Mouse (Mus musculus) B cell, adult (primary cell): ENCODE data around the gene Topbp1. TPM values are rescaled to one million over a fixed set of nuclear protein-coding genes. Genes with fewer than 3 reads are reported as not detected.

Experiments used
- total RNA-seq: library from RNA; stranded (reverse); gene quantifications from 4 replicates; pipeline ENCODE4 v1.2.4, GENCODE M21; 2023; ENCODE audit not compliant: inconsistent age

The Topbp1 gene
- total RNA-seq, result 80.0 to 91.7 TPM (median 85.8 TPM) in 4 replicates

GRCm38 (mm10) chr9:103304927-103305326 is at the start of gene Topbp1, which contains the start of gene 1300017J02Rik:
Gene Topbp1 (plus strand): TSS chr9:103305215.
Gene 1300017J02Rik (minus strand): TSS chr9:103305082.

GRCm38 (mm10) chr9:103365290-103366247 is 60.6 kb downstream of the Topbp1 start, which contains the start of gene Cdv3:
Gene Cdv3 (minus strand): TSS chr9:103365840.

Other genes with a start within 250 kb of the Topbp1 start
- gene Rab6b, start 193.4 kb upstream of the Topbp1 start, total RNA-seq, result 0.30 to 1.0 TPM (median 0.89 TPM) in 4 replicates
- gene Srprb, start 103.1 kb upstream of the Topbp1 start, total RNA-seq, result 18.0 to 19.1 TPM (median 18.8 TPM) in 4 replicates
- 0.93 to 4.8 TPM in 2 of 4 replicates, not detected in the others for gene Gm20425, start 74.9 kb upstream of the Topbp1 start, total RNA-seq
- gene Trf, start 74.8 kb upstream of the Topbp1 start, total RNA-seq, result 7.1 to 23.5 TPM (median 12.5 TPM) in 4 replicates
- gene 1300017J02Rik, start 133 bp upstream of the Topbp1 start, total RNA-seq, result 1.8 TPM in 1 of 4 replicates, not detected in the others
- gene Cdv3, start 60.6 kb downstream of the Topbp1 start, total RNA-seq, result 175 to 191 TPM (median 179 TPM) in 4 replicates
- gene Bfsp2, start 175.2 kb downstream of the Topbp1 start, total RNA-seq, result 30.5 to 41.7 TPM (median 36.1 TPM) in 4 replicates